Mouse (Mus musculus): ENCODE results near the gene Avpr2. TPM values are rescaled to one million over a fixed set of nuclear protein-coding genes. Genes with fewer than 3 reads are reported as not detected.
A peak's percentile ranks its signal among the peaks of the same experiment; 100 is the strongest.

Gene Avpr2
- polyA plus RNA-seq, 1 experiment from 2014 or later: 0.29 TPM

DNA sequence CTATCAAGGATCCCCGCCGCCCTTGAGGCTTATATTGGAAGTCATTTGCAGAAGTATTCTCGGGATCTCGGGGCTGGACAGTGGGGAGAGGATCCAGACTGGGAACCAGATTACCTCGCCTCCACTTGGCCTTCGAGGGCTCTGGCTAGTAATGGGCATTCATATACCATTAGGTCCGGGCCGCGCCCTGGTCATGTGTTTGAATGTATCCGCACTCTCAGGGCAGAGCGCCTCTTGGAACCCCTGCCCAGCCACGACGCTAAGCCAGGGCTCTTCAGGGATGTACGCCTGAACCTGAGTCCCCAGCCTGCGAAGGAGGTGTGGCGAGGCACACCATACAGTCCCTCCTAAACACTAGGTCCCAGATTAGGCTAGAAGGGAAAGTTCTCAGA, 10.9 kb upstream of the Avpr2 start:
- WGBS: 28% methylated on average over 15 of the region's 16 CpGs
- Histone ChIP-seq H3K36me3 (replicated peaks) (no peaks in the 10 kb centered on the region), H3K9me3 (no peaks in the 10 kb centered on the region), H3K27ac (no peak overlapping the region), H3K4me2 (peak overlapping the region; percentile 63), H3K9ac (peak overlapping the region; percentile 50; the same call in 1 of the 2 replicates), H3K27me3 (peaks cover 18% of the 10 kb centered on the region; the same call in 1 of the 2 replicates), H3K4me1 (no peaks in the 10 kb centered on the region), H3K4me3 (replicated peaks) (peak overlapping the region; percentile 45)
- ATAC-seq (ENCODE audit: low FRiP score): peak; percentile 63

DNA sequence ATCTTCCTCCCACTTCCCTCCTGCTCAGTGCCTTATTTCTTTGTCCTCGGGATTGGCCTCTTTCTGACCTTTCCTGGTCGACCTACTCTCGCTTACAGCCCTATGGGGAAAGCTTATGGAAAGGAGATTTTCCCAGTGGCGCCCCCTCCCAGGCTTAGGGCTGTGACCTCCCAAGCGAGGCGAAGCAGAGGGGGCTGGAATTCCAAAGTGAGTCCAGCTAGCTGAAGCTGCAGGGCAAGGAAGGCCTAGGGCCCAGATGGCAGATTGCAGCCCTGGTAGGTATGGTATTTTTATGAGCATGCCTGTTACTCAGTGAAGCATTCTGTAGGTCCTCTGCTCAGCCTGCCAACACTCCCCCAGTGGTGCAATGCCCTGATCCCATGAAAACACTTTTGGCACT, 10.4 kb upstream of the Avpr2 start:
- Histone ChIP-seq H3K36me3 (replicated peaks) (no peaks in the 10 kb centered on the region), H3K4me1 (no peaks in the 10 kb centered on the region), H3K4me2 (peak overlapping the region; percentile 63; the same call in 1 of the 2 replicates), H3K4me3 (replicated peaks) (no peak overlapping the region), H3K9ac (no peak overlapping the region), H3K27ac (no peak overlapping the region), H3K9me3 (no peaks in the 10 kb centered on the region), H3K27me3 (peaks cover 18% of the 10 kb centered on the region; the same call in 1 of the 2 replicates)
- peak; percentile 40; the same call in 1 of the 2 replicates for ATAC-seq (ENCODE audit: low FRiP score)
- WGBS: 19% methylated on average over 6 of the region's 6 CpGs

DNA sequence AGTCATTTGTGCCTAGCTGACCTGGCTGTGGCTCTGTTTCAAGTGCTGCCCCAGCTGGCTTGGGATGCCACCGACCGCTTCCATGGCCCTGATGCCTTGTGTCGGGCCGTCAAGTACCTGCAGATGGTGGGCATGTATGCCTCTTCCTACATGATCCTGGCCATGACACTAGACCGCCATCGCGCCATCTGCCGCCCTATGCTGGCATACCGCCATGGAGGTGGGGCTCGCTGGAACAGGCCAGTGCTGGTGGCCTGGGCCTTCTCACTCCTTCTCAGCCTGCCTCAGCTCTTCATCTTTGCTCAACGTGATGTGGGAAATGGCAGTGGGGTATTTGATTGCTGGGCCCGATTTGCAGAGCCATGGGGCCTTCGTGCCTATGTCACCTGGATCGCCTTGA, 931 bp downstream of the Avpr2 start:
- no peak overlapping the region for H3K4me3 ChIP-seq (replicated peaks)
- H3K27me3 ChIP-seq: no peaks in the 10 kb centered on the region
- WGBS: 91% methylated on average over 13 of the region's 14 CpGs
- no peaks in the 10 kb centered on the region for H3K36me3 ChIP-seq (replicated peaks)
- H3K4me1 ChIP-seq: no peaks in the 10 kb centered on the region
- H3K27ac ChIP-seq: no peak overlapping the region
- H3K9ac ChIP-seq: no peak overlapping the region
- no peaks in the 10 kb centered on the region for H3K9me3 ChIP-seq
- H3K4me2 ChIP-seq: no peak overlapping the region
- ATAC-seq (ENCODE audit: low FRiP score): no peak

DNA sequence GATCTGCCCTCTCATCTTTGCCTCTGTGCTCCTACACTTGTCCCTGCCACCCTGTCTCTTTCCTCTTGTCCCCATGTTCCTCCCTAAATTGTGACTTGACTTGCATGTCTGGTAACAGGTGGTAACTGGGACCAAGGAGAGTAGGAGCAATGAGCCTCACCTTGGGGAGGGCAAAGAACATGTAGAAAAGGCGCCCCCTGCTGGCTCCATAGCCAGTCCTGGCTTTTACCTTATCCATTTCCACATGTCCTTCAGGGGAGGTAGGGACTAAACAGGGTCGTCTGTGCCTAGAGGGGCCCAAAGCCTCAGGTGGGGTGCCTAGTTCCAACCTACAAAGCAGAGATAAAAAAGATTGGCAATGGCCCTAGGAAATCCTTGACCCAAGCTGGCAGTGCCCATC, 3.8 kb downstream of the Avpr2 start, which contains the start of gene L1cam:
Gene L1cam, minus strand, starts transcription at position 387 of the 400 bp plus-strand sequence.
- no peaks in the 10 kb centered on the region for H3K4me1 ChIP-seq
- 14% methylated on average over 2 of the region's 2 CpGs for WGBS
- ATAC-seq (ENCODE audit: low FRiP score): 0 out of 2 replicates have a peak, but pooled peaks have one; percentile 49

DNA sequence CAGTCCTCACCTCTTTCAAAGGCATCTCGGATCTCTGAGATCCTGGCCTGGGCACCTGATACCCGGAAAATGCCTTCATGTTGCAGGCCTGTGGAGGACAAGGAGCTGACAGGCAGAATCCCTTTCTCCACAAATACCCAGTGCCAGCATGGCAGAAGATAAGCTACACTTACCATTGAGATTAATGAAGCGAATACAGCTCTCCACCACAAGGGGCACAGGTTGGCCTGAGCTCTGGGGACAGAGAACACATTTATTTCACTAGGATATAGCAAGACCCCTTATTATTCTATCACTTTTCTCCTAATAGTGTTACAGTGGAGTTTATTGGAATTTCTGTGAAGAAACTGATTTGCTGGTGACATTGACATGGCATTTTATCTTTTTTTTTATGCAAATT, 6.1 kb downstream of the Avpr2 start:
- ATAC-seq (ENCODE audit: low FRiP score): no peak
- H3K9me3 ChIP-seq: no peaks in the 10 kb centered on the region
- WGBS: 73% methylated on average over 3 of the region's 3 CpGs
- H3K4me1 ChIP-seq: no peaks in the 10 kb centered on the region
- no peak overlapping the region for H3K9ac ChIP-seq
- H3K4me3 ChIP-seq (replicated peaks): no peak overlapping the region
- H3K36me3 ChIP-seq (replicated peaks): no peaks in the 10 kb centered on the region
- no peaks in the 10 kb centered on the region for H3K27me3 ChIP-seq
- no peak overlapping the region for H3K27ac ChIP-seq
- H3K4me2 ChIP-seq: no peak overlapping the region

More for the DNA sequence above, 3.8 kb downstream of the Avpr2 start, which contains the start of gene L1cam:
- H3K9ac ChIP-seq: no peak within 1 kb of the TSS
- no peaks in the 10 kb centered on the region for H3K36me3 ChIP-seq (replicated peaks)
- H3K27me3 ChIP-seq: no peaks in the 10 kb centered on the region
- no peak within 1 kb of the TSS for H3K4me3 ChIP-seq (replicated peaks)
- H3K27ac ChIP-seq: no peak within 1 kb of the TSS
- H3K4me2 ChIP-seq: no peak within 1 kb of the TSS
- H3K9me3 ChIP-seq: no peaks in the 10 kb centered on the region

DNA sequence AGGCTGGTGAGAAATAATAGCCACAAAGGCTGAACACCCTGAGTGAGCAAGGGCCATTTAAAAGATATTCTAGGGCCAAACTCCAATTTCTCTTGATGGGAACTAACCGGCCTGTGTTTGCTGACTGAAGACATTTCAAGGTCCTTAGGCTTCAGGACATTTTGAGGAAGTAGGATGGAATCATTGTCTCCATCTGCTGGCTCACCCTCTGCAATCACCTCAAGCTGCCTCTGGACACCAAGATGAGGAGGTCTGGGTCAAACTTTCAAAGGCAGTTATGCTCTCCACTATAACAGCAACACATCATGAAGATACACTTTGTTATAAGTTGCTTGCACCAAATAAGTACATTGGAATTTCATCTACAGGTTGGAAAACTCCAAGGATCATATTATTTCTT, 18.1 kb downstream of the Avpr2 start:
- H3K9me3 ChIP-seq: no peaks in the 10 kb centered on the region
- no peaks in the 10 kb centered on the region for H3K4me1 ChIP-seq
- no peak overlapping the region for H3K4me3 ChIP-seq (replicated peaks)
- WGBS: 88% methylated on average over 1 of the region's 1 CpGs
- H3K27me3 ChIP-seq: no peaks in the 10 kb centered on the region; the same call in 1 of the 2 replicates
- no peak for ATAC-seq (ENCODE audit: low FRiP score)
- H3K27ac ChIP-seq: no peak overlapping the region
- H3K36me3 ChIP-seq (replicated peaks): no peaks in the 10 kb centered on the region
- H3K4me2 ChIP-seq: no peak overlapping the region
- no peak overlapping the region for H3K9ac ChIP-seq

DNA sequence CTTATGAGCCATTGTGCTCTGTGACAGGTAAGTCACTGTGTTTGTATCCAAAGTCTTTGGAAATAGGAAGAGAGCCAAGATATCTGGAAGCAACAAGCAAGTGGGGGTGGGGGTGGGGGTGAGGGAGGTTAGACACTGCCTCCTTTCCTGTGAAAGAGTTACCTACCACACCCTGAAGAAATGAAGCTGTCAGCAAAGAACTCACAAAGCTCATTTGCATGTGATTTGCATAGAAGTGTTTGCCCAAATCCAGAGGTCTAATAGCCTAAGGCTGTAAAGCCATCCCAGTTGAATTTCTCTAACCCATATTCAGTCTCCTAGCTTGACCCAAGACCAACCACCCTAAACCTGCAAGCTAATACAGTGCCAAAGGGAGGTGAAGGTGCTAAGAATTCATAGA, 18.5 kb downstream of the Avpr2 start:
- Histone ChIP-seq H3K9me3 (no peaks in the 10 kb centered on the region), H3K27me3 (no peaks in the 10 kb centered on the region; the same call in 1 of the 2 replicates), H3K4me2 (no peak overlapping the region), H3K27ac (no peak overlapping the region), H3K4me1 (no peaks in the 10 kb centered on the region), H3K36me3 (replicated peaks) (no peaks in the 10 kb centered on the region), H3K9ac (no peak overlapping the region), H3K4me3 (replicated peaks) (no peak overlapping the region)
- ATAC-seq (ENCODE audit: low FRiP score): no peak

DNA sequence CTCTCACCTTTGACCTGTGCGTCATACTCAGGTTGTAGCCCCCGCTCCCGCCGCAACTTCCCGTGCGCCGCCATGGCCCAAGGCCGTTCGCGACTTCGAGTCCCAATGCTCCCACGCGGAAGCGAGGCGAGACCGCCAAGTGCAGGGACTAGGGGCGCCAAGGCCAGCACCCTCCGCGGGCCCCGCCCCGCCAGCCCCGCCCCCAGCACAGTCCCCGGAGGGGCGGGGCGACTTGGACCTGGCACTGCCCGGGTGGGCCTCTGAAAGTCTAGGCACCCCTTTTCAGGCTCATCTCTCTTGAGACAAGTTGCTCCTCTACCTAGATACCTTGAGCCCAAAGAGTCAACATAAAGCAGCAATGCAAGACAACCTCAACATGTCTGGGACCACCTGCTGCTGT, 19.3 kb downstream of the Avpr2 start:
- H3K36me3 ChIP-seq (replicated peaks): no peaks in the 10 kb centered on the region
- no peaks in the 10 kb centered on the region for H3K4me1 ChIP-seq
- H3K4me2 ChIP-seq: peak overlapping the region; percentile 43
- H3K4me3 ChIP-seq (replicated peaks): no peak overlapping the region; the same call in 1 of the 2 replicates
- ATAC-seq (ENCODE audit: low FRiP score): no peak
- no peak overlapping the region for H3K27ac ChIP-seq
- H3K9ac ChIP-seq: no peak overlapping the region
- WGBS: 25% methylated on average over 17 of the region's 26 CpGs
- no peaks in the 10 kb centered on the region for H3K9me3 ChIP-seq
- H3K27me3 ChIP-seq: no peaks in the 10 kb centered on the region; the same call in 1 of the 2 replicates

DNA sequence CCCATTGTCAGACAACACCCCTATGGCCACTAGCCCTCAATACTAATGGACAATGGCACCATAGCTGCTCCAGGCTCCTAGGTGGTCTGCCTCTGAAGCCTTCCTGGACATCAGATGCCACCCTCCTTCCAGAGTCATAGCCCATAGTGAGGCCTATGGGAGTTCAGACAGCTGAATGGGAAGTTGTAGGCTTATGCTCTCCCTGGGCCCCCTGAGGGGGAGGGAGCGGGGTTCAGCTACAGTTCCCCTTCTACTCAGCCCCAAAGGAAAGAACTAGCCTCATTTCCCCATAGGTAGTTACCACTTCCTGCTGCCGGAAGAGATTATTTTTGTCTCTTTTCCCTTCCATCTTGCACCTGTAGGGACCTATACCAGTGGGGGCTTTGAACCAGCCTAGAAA, 19.7 kb downstream of the Avpr2 start:
- no peaks in the 10 kb centered on the region; the same call in 1 of the 2 replicates for H3K27me3 ChIP-seq
- no peak overlapping the region for H3K27ac ChIP-seq
- H3K4me1 ChIP-seq: no peaks in the 10 kb centered on the region
- H3K4me3 ChIP-seq (replicated peaks): no peak overlapping the region
- H3K4me2 ChIP-seq: no peak overlapping the region
- no peaks in the 10 kb centered on the region for H3K36me3 ChIP-seq (replicated peaks)
- 82% methylated on average over 2 of the region's 2 CpGs for WGBS
- no peaks in the 10 kb centered on the region for H3K9me3 ChIP-seq
- no peak overlapping the region for H3K9ac ChIP-seq
- ATAC-seq (ENCODE audit: low FRiP score): no peak

DNA sequence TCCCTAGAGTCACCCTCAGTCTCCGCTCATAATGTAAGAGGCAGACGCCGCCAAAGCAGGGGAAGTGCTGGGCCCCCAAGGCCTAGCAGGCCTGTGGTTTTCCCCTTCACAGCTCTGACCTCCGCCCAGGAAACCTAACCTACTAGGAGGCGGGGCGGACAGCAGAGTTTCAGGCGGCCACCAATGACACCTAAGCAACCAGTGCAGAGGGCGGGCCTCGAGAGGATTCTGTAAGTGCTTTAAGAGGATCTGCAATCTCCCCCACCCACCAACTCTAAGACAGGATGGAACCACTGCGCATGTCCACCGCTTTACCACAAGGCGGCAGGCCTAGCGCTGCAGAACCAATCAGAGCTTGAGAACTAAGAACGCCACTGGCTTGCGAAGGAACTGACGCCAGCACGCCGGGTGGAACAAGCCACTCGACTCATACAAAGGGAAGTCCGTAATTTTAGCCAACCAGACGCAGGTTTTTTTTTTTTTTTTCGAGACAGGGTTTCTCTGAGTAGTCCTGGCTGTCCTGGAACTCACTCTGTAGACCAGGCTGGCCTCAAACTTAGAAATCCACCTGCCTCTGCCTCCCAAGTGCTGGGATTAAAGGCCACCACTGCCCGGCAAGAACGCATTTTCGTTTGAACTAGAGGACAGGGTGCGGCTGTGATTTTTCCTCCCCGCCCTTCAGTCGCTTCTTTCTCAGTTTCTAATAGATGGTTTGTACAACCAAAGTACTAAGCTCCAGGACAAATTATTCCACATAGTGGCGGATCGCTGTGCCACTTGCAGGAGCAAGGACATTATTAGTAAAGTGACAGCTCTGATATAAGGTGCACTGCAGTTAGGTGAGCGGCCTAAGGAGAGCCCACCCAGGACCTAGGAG, 23.2 kb downstream of the Avpr2 start:
- H3K4me1 ChIP-seq: no peaks in the 10 kb centered on the region
- H3K27me3 ChIP-seq: no peaks in the 10 kb centered on the region; the same call in 1 of the 2 replicates
- H3K27ac ChIP-seq: peak overlapping the region; percentile 75
- H3K36me3 ChIP-seq (replicated peaks): peaks cover 23% of the 10 kb centered on the region
- no peak overlapping the region for H3K9ac ChIP-seq
- peak overlapping the region; percentile 20 for H3K4me3 ChIP-seq (replicated peaks)
- 31% methylated on average over 31 of the region's 31 CpGs for WGBS
- H3K9me3 ChIP-seq: no peaks in the 10 kb centered on the region
- ATAC-seq (ENCODE audit: low FRiP score): peak; percentile 95
- peak overlapping the region; percentile 43 for H3K4me2 ChIP-seq

DNA sequence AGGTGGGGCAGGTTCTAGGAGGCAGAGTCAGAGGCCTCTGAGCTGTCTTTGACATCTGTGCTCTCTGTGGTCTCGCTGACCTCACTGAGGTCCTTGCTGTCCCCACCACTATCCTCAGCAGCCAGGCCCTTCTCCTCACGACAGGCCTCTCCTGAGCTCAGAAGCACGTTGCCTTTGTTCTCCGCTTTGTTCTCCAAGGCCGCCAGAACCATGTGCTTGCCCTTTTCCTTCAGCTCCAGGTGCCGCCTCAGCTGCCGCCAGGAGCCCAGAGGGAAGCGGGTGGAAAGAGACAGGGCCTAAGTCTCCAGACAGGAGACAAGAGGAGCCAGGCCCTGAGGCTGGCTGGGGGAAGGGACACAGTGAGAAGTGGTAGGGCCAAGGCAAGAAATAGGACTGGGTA, 25.0 kb downstream of the Avpr2 start:
- Histone ChIP-seq H3K36me3 (replicated peaks) (peaks cover 23% of the 10 kb centered on the region), H3K4me1 (peaks cover 7% of the 10 kb centered on the region; the same call in 1 of the 2 replicates), H3K4me2 (no peak overlapping the region), H3K9me3 (no peaks in the 10 kb centered on the region), H3K9ac (no peak overlapping the region), H3K27me3 (no peaks in the 10 kb centered on the region), H3K27ac (no peak overlapping the region), H3K4me3 (replicated peaks) (no peak overlapping the region)
- no peak for ATAC-seq (ENCODE audit: low FRiP score)
- WGBS: 72% methylated on average over 8 of the region's 8 CpGs

DNA sequence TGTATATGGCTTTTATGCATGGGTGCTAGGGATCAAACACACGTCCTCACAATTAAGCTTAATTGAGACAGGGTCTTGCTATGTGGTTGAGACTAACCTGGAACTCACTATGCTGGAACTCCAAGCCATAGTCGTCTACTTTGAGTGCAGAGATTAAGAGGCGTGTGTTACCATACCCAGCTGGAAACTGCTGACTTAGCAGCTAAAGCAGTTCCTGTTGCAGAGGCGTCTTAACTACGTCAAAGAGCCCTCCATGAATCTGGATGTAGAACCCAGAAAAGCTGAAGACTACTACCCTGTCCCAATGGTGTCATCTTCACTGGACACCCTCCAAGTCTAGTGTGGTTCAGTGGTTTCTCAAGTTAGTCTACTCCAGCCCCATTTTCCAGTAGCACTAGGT, 26.7 kb downstream of the Avpr2 start:
- Histone ChIP-seq H3K27me3 (no peaks in the 10 kb centered on the region), H3K4me3 (replicated peaks) (no peak overlapping the region), H3K4me2 (no peak overlapping the region), H3K9me3 (no peaks in the 10 kb centered on the region), H3K36me3 (replicated peaks) (peaks cover 23% of the 10 kb centered on the region), H3K27ac (no peak overlapping the region), H3K9ac (no peak overlapping the region), H3K4me1 (peaks cover 10% of the 10 kb centered on the region; the same call in 1 of the 2 replicates)
- WGBS: 89% methylated on average over 5 of the region's 5 CpGs
- no peak for ATAC-seq (ENCODE audit: low FRiP score)
